Mouse (Mus musculus) spleen, postnatal 14 days (tissue): ENCODE results near the gene Mcoln1.

ENCODE experiments used
- DNase-seq, 2 experiments: peaks; one replicate each; pipeline ENCODE4 v3.0.0; 2021 to 2022; ENCODE audit warnings: low spot score in 2 of 2

Mcoln1 gene

GRCm38 (mm10) chr8:3500235-3501090, at the start of gene Mcoln1:
Gene Mcoln1 (plus strand): TSS chr8:3500457.
- peak; percentile 97 for DNase-seq

DNA sequence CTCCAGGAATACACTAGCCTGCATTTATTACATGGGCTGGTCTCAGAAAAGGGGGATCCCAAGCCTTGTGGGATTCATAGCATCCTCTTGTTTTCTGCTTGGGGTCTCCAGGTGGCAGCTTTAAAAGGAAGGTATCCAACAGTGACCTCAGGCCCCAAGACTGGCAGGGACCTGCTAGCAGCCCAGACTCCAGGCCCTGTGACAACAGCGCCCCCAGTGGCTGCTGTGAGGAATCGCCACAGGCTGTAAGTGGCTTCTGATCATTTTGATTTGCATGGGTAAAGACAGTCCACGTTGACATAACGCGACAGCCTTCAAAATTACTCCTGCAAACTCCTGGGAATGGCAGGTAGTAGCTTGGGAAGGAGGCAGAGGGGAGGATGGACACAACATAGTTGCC, 49.6 kb upstream of the Mcoln1 start:
- peak in 1 of 2 experiments; percentile 37 for DNase-seq

- DNase-seq, result no peak
Measured at GRCm38 (mm10) chr8:3451992-3452391, 48.3 kb upstream of the Mcoln1 start.

DNA sequence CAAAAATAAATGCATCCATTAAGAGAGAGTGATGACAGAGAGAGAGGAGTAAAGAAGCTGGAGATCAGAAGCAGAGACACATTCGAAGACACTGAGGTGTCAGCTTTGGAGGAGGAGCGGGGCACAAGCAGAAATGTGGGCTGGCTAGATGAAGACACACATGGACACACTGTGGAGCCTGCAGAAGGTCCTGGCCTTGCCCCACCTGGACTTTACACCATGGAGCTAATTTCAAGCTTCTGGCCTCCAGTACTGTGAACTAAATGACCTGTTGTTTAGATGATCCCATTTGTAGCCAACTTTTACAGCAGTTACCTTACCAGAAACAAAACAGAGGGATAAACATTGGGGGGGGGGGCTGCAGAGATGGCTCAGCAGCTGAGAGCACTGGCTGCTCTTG, 37.0 kb upstream of the Mcoln1 start:
- DNase-seq, result no peak

GRCm38 (mm10) chr8:3464309-3464708, 35.9 kb upstream of the Mcoln1 start:
- peak in 1 of 2 experiments; percentile 39 for DNase-seq

DNA sequence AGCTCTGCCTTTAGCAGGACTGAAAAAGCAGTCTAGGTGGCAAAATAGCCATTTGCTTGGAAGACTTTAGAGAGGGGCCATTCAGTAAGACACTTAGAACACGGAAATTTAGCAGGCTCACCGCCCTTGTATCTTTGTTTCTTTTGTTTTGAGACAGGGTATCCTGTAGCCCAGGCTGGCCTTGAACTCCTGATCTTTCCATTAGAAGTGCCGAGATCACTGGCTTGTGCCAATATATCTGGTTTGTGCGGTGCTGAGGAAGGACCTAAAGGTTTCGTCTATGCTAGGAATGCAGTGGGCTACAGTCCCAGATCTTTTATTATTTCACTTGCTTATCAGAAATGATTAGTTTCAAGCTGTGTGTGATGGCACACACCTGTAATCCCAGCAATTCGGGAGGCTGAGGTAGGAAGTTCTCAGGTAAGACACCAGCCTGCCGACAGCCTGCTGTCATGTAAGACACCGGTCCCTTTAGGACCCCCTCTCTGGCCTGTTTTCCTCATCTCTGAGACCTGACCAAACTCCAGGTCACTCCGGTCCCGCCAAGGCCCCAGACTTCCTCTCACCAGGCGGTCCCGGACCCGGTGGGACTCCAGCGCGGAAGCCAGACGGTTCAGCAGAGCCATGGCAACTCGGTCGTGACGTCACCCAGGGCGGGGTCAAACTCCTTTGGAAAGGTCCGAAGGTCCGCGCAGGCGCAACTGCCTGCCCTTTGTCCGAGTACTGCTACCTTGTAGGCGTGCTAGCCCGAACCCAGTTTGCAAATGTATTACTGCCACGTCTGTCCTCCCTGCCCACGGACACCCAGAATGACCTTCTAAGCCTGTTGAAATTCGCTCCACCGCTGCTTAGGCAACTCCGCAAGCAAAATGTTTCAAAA, 33.0 kb upstream of the Mcoln1 start, which contains the start of gene Pex11g:
Gene Pex11g (minus strand): TSS at position 675 of the 880 bp plus-strand sequence.
- peak; percentile 85 to 90 for DNase-seq

GRCm38 (mm10) chr8:3467886-3468545, 32.2 kb upstream of the Mcoln1 start:
- DNase-seq, result no peak

DNA sequence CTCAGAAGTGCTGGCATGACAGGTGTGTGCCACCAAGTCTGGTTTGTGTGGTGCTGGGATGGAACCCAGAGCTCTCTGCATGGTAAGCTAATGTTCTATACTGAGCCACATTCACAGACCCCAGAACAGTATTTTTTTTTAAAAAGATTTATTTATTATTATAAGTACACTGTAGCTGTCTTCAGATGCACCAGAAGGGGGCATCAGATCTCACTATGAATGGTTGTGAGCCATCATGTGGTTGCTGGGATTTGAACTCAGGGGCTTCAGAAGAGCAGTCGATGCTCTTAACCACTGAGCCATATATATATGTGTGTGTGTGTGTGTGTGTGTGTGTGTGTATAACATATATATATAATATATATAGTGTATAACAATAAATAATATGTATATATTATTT, 31.4 kb upstream of the Mcoln1 start:
- DNase-seq, result no peak

DNA sequence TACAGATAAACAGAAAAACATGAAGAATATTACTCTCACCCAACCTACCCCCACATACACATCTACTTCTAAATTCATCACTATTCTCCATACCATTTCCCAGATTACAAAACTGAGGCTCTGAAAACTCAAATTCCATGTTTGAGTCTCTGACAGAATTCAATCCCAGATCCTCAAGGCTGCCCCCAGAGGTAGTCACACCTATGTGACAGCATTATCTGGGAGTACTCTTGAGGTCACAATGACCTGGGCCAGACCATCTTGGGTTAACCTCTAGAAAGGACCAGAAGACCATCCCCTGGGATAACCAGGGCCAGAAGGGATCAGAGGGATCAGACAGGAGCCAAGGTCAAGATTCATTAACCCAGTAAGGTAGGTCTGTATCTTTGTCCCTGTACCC, 29.7 kb upstream of the Mcoln1 start, which contains the start of gene Tex45:
Gene Tex45 (plus strand): TSS at position 301 of the 400 bp plus-strand sequence.
- DNase-seq, result no peak

- DNase-seq, result no peak
Measured at GRCm38 (mm10) chr8:3475715-3476429, 24.4 kb upstream of the Mcoln1 start.

DNA sequence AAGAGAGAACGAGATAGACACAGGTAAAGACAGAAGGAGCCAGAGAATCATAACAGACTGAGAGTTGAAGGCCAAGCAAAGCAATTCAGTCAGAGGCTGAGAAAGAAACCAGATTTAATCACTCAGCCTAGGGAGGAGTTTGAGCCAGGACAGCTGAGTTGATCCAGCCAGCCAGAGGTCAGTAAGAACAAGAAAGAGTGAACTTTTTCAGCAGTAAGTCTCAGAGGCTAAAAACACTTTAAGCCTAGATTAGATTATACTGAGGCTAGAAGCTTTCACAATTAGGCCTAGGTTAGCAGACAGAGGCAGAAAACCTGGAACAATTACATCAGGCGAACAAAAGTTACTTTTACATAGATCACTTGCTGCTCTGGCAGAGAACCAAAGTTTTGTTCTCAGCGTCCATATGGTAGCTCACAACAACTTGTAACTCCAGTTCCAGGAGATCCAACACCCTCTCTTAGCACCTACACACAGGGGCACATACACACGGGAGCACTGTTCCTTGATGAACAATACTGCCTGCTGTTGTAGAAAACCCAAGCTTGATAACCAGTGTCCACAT, 20.0 kb upstream of the Mcoln1 start:
- DNase-seq, result no peak

DNA sequence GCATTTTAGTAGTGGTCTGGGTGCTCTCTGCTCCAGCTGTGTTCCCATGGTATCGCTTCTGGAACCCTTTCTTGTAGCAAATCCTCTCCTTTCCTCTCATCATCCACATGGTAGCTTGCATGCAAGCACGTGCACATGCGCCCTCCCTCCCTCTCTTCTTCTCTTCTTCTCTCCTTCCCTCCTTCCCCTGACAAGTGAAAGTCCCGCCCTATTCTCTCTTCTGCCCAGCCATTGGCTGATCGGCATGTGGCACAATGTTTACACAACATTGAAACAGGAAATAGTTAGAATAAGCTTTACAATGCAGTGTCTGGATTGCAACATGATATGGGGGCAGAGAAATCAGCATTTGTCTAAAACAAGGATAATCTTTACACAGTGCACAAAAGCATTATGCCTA, 18.7 kb upstream of the Mcoln1 start:
- no peak for DNase-seq

GRCm38 (mm10) chr8:3482240-3482740, 18.0 kb upstream of the Mcoln1 start:
- DNase-seq, result no peak

GRCm38 (mm10) chr8:3483546-3483945, 16.7 kb upstream of the Mcoln1 start:
- no peak for DNase-seq

GRCm38 (mm10) chr8:3485192-3485591, 15.1 kb upstream of the Mcoln1 start:
- no peak for DNase-seq

DNA sequence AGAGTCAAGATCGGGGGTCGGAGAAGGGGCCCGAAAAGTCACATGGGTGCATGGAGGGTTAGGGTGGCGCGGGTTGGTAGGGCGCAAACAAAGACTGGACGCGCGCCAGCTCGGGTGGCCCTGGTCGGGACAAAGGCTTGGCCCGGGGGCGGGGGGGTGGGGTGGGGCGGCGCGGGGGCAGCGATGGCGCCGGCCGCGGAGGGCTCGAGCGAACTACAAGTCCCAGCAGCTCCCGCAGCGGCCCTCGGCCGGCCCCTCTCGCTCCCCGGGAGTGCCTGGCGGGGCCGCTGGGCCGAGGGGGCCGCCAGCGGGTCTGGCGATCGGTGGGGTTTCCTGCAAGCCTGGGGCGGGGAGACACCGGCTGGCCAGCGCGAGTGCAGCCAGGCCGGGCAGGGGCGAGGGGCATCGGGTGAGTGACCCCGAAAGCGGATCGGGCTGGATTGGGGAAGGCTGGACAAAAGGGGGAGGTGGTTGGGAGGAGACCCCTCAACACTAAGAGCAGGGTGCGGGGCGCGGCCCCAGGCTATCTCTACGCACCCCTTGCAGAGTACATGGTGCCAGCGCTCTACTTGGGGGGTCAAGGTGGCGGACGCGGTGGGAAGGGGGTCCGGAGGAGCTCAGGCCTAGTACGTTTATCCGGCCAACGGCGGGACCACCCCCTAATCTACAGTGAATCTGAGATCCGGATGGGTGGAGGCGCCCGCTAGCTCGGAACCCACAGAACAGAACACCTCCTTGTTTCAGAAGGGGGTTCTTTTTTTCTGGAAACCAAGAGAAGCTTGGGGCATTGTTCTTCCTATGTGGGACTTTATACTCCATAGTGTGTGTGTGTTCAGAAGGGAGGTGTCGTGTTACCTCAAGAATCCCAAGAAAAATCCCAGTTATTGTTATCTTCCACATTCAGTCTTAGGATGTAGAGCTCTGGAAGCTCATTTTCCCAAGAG, 7.1 kb upstream of the Mcoln1 start, which contains the start of gene Zfp358:
Gene Zfp358 (plus strand): TSS at position 238 of the 944 bp plus-strand sequence.
- peak; percentile 35 to 56 for DNase-seq

DNA sequence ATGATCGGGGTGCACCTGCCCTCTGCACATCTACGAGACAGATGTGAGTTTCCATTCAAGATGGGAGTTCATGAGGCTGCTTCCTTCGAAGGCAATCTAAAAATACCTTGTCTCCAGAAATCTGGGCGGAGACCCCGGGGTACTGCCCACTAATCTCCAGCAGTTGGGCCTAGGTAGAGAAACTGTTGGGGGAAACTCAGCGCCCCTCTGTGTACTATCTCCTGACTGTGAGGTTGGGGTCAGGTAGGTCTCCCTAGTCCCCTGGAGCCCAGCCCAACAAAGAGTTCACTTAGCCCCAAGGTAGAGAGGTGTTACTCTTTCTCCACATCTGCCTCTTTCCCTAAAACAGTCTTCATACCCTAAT, 6.4 kb upstream of the Mcoln1 start:
- DNase-seq, result no peak

DNA sequence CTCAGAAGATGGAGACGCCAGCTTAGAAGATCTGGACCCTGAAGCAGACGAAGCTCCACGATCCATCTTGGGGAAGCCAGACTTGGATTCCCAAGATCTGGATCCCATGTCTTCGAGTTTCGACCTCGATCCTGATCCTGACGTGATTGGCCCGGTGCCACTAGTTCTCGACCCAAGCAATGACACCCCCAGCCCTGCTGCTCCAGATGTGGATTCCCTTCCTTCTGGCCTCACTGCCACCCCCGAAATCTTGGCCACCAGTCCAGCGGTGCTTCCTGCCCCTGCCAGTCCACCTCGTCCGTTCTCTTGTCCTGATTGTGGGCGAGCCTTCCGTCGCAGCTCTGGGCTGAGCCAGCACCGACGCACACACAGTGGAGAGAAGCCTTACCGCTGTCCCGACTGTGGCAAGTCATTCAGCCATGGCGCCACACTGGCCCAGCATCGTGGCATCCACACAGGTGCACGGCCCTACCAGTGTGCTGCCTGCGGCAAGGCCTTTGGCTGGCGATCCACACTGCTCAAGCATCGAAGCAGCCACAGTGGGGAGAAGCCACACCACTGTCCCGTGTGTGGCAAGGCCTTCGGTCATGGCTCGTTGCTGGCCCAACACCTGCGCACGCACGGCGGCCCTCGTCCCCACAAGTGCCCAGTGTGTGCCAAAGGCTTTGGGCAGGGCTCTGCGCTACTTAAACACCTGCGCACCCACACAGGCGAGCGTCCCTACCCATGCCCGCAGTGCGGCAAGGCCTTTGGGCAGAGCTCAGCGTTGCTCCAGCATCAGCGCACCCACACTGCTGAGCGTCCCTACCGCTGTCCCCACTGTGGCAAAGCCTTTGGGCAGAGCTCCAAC, 4.5 kb upstream of the Mcoln1 start:
- DNase-seq, result no peak

DNA sequence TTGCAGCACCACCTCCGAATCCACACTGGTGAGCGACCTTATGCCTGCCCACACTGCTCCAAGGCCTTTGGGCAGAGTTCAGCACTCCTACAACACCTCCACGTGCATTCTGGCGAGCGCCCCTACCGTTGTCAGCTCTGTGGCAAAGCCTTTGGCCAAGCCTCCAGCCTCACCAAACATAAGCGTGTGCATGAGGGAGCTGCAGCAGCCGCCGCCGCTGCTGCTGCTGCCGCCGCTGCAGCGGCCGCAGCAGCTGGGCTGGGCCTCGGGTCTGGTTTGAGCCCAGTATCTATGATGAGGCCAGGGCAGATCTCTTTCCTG, 3.9 kb upstream of the Mcoln1 start:
- no peak for DNase-seq
